Mouse (Mus musculus): ENCODE measurements around the gene Brd1. TPM values are rescaled to one million over a fixed set of nuclear protein-coding genes. Genes with fewer than 3 reads are reported as not detected.
A peak's percentile ranks its signal among the peaks of the same experiment; 100 is the strongest.
"Not testable (repeated sequence)": the region's sequence is repeated elsewhere in the genome, so short reads cannot be mapped to it uniquely, and the experiment has no call there.

Gene Brd1
- 15.0 and 18.7 TPM in 2 replicates for polyA plus RNA-seq (2015; fragmentation: Nextera tagmentation; extraction: Ambion mirVana)

GRCm38 (mm10) chr15:88733834-88734571 is at the start of gene Brd1:
Brd1 (minus strand) TSS chr15:88734233.
- H3K4me3 ChIP-seq, result peak within 1 kb of the TSS; percentile 87
- no peaks in the 10 kb centered on the region for H3K9me3 ChIP-seq
- peak within 1 kb of the TSS; percentile 98 for H3K9ac ChIP-seq
- WGBS, result under 1% methylated on average over 65 of the region's 103 CpGs
- no peaks in the 10 kb centered on the region for H3K27me3 ChIP-seq
- peak; percentile 85 for ATAC-seq (ENCODE audit: low FRiP score, low read depth)
- H3K4me2 ChIP-seq, result peak within 1 kb of the TSS; percentile 91
- H3K36me3 ChIP-seq, result peaks cover 14% of the 10 kb centered on the region
- H3K4me1 ChIP-seq (replicated peaks), result peaks cover 31% of the 10 kb centered on the region
- peak within 1 kb of the TSS; percentile 86 for H3K27ac ChIP-seq (replicated peaks)

GRCm38 (mm10) chr15:88774630-88775029 is 40.6 kb upstream of the Brd1 start:
- WGBS, result 95% methylated on average over 5 of the region's 5 CpGs

GRCm38 (mm10) chr15:88768537-88768936 is 34.5 kb upstream of the Brd1 start:
- no peaks in the 10 kb centered on the region for H3K4me1 ChIP-seq (replicated peaks)
- no peak overlapping the region for H3K27ac ChIP-seq (replicated peaks)
- no peaks in the 10 kb centered on the region for H3K27me3 ChIP-seq
- no peak overlapping the region for H3K4me3 ChIP-seq
- ATAC-seq (ENCODE audit: low FRiP score, low read depth), result no peak
- H3K4me2 ChIP-seq, result no peak overlapping the region
- 81% methylated on average over 1 of the region's 1 CpGs for WGBS
- peaks cover 38% of the 10 kb centered on the region for H3K36me3 ChIP-seq
- no peaks in the 10 kb centered on the region for H3K9me3 ChIP-seq
- H3K9ac ChIP-seq, result no peak overlapping the region

More at GRCm38 (mm10) chr15:88774630-88775029, 40.6 kb upstream of the Brd1 start:
- not testable (repeated sequence) for H3K9me3 ChIP-seq; ATAC-seq (ENCODE audit: low FRiP score, low read depth); H3K27me3 ChIP-seq; H3K27ac ChIP-seq (replicated peaks); H3K9ac ChIP-seq; H3K4me1 ChIP-seq (replicated peaks); H3K4me2 ChIP-seq; H3K4me3 ChIP-seq
- H3K36me3 ChIP-seq, result peaks cover 24% of the 10 kb centered on the region

GRCm38 (mm10) chr15:88766139-88766538 is 32.1 kb upstream of the Brd1 start:
- 98% methylated on average over 2 of the region's 2 CpGs for WGBS
- ATAC-seq (ENCODE audit: low FRiP score, low read depth); H3K4me1 ChIP-seq (replicated peaks); H3K27me3 ChIP-seq; H3K4me3 ChIP-seq; H3K9me3 ChIP-seq; H3K27ac ChIP-seq (replicated peaks); H3K4me2 ChIP-seq; H3K9ac ChIP-seq: not testable (repeated sequence)
- H3K36me3 ChIP-seq, result peaks cover 41% of the 10 kb centered on the region

- no peak overlapping the region for H3K9ac ChIP-seq
- no peaks in the 10 kb centered on the region for H3K27me3 ChIP-seq
- no peak overlapping the region for H3K4me2 ChIP-seq
- H3K27ac ChIP-seq (replicated peaks), result no peak overlapping the region
- H3K4me1 ChIP-seq (replicated peaks), result no peaks in the 10 kb centered on the region
- no peak for ATAC-seq (ENCODE audit: low FRiP score, low read depth)
- peaks cover 45% of the 10 kb centered on the region for H3K36me3 ChIP-seq
- no peaks in the 10 kb centered on the region for H3K9me3 ChIP-seq
- no peak overlapping the region for H3K4me3 ChIP-seq
- WGBS, result 95% methylated on average over 4 of the region's 4 CpGs
Measured at GRCm38 (mm10) chr15:88761551-88761950, 27.5 kb upstream of the Brd1 start.

- Histone ChIP-seq H3K4me1 (replicated peaks) (peaks cover 16% of the 10 kb centered on the region), H3K4me2 (no peak overlapping the region), H3K4me3 (no peak overlapping the region), H3K9ac (no peak overlapping the region), H3K27me3 (no peaks in the 10 kb centered on the region), H3K36me3 (peaks cover 33% of the 10 kb centered on the region), H3K9me3 (no peaks in the 10 kb centered on the region), H3K27ac (replicated peaks) (no peak overlapping the region)
- no peak for ATAC-seq (ENCODE audit: low FRiP score, low read depth)
- 94% methylated on average over 3 of the region's 3 CpGs for WGBS
Measured at GRCm38 (mm10) chr15:88758061-88758460, 24.0 kb upstream of the Brd1 start.

- ATAC-seq (ENCODE audit: low FRiP score, low read depth), result no peak
- Histone ChIP-seq H3K9me3 (no peaks in the 10 kb centered on the region), H3K4me3 (no peak overlapping the region), H3K4me1 (replicated peaks) (peaks cover 21% of the 10 kb centered on the region), H3K4me2 (no peak overlapping the region), H3K27me3 (no peaks in the 10 kb centered on the region), H3K27ac (replicated peaks) (no peak overlapping the region), H3K36me3 (peaks cover 21% of the 10 kb centered on the region), H3K9ac (no peak overlapping the region)
- WGBS, result 98% methylated on average over 18 of the region's 18 CpGs
Measured at GRCm38 (mm10) chr15:88755761-88756160, 21.7 kb upstream of the Brd1 start.

GRCm38 (mm10) chr15:88754896-88755295 is 20.9 kb upstream of the Brd1 start:
- Histone ChIP-seq H3K4me1 (replicated peaks) (peaks cover 27% of the 10 kb centered on the region), H3K4me2 (no peak overlapping the region), H3K9me3 (no peaks in the 10 kb centered on the region), H3K36me3 (peaks cover 15% of the 10 kb centered on the region), H3K9ac (no peak overlapping the region), H3K27me3 (no peaks in the 10 kb centered on the region), H3K27ac (replicated peaks) (no peak overlapping the region), H3K4me3 (no peak overlapping the region)
- WGBS, result 89% methylated on average over 2 of the region's 2 CpGs
- ATAC-seq (ENCODE audit: low FRiP score, low read depth), result no peak

- Histone ChIP-seq H3K4me1 (replicated peaks) (peaks cover 27% of the 10 kb centered on the region), H3K4me2 (peak overlapping the region; percentile 90), H3K9me3 (no peaks in the 10 kb centered on the region), H3K9ac (peak overlapping the region; percentile 81), H3K4me3 (peak overlapping the region; percentile 90), H3K36me3 (0 out of 2 replicates have a peak, but pooled peaks cover 4% of the 10 kb centered on the region), H3K27ac (replicated peaks) (peak overlapping the region; percentile 91), H3K27me3 (no peaks in the 10 kb centered on the region)
- WGBS, result 1% methylated on average over 8 of the region's 8 CpGs
- ATAC-seq (ENCODE audit: low FRiP score, low read depth), result no peak
Measured at GRCm38 (mm10) chr15:88752403-88752733, 18.3 kb upstream of the Brd1 start.

GRCm38 (mm10) chr15:88751564-88752402 is 17.8 kb upstream of the Brd1 start, which contains the start of gene Zbed4:
Zbed4 (plus strand) TSS chr15:88751660.
- 0% methylated on average over 71 of the region's 119 CpGs for WGBS
- ATAC-seq (ENCODE audit: low FRiP score, low read depth), result peak; percentile 68
- peak within 1 kb of the TSS; percentile 90 for H3K4me2 ChIP-seq

GRCm38 (mm10) chr15:88750677-88751563 is 16.9 kb upstream of the Brd1 start:
- no peaks in the 10 kb centered on the region for H3K9me3 ChIP-seq
- 7% methylated on average over 54 of the region's 54 CpGs for WGBS
- no peaks in the 10 kb centered on the region for H3K27me3 ChIP-seq
- ATAC-seq (ENCODE audit: low FRiP score, low read depth), result peak; percentile 98
- peak overlapping the region; percentile 90 for H3K4me3 ChIP-seq
- H3K9ac ChIP-seq, result peak overlapping the region; percentile 57
- H3K4me2 ChIP-seq, result peak overlapping the region; percentile 90
- peak overlapping the region; percentile 91 for H3K27ac ChIP-seq (replicated peaks)
- peaks cover 27% of the 10 kb centered on the region for H3K4me1 ChIP-seq (replicated peaks)
- H3K36me3 ChIP-seq, result no peaks in the 10 kb centered on the region

More at GRCm38 (mm10) chr15:88751564-88752402, 17.8 kb upstream of the Brd1 start, which contains the start of gene Zbed4:
- Histone ChIP-seq H3K36me3 (no peaks in the 10 kb centered on the region), H3K4me1 (replicated peaks) (peaks cover 27% of the 10 kb centered on the region), H3K9me3 (no peaks in the 10 kb centered on the region), H3K4me3 (peak within 1 kb of the TSS; percentile 90), H3K27ac (replicated peaks) (peak within 1 kb of the TSS; percentile 91), H3K27me3 (no peaks in the 10 kb centered on the region), H3K9ac (peak within 1 kb of the TSS; percentile 81)
